22 mouse cellular contexts compared by ENCODE assay signal in the genomic region with DNA sequence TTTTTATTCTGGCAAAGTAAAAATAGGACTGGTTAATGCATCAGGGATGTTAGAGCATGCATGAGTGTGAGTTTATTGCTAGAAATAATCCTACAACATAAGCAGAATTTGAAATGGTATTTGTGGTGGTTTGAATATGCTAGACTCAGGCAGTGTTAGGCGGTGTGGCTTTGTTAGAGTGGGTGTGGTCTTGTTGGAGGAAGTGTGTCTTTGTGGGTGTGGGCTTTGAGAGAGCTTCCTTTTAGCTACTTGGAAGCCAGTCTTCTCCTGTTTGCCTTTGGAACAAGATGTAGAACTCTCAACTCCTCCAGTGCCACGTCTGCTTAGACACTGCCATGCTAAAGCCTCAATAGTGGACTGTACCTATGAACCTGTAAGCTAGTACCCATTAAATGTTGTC. TPM values are rescaled to one million over a fixed set of nuclear protein-coding genes. Genes with fewer than 3 reads are reported as not detected.
A peak's percentile ranks its signal among the peaks of the same experiment; 100 is the strongest.
DNase-seq lines count a peak whose midpoint lies in the region; ATAC-seq lines count a peak whose summit lies in the region.
"Had no signal": no experiment of that assay in that cellular context is flagged by ENCODE, and none has a peak within 500 bp of the region (broad histone marks: within the 10 kb centered on the region; RNA-seq: fewer than 3 reads in every experiment).

No protein-coding gene starts in this region.

- DNase-seq in 416B (ENCODE audit: low read depth) (peak; percentile 22), ZHBTc4 (ENCODE audit: low read depth, low spot score) (peak; percentile 62)
- DNase-seq in CD4-positive helper T cell, adult 2 months (ENCODE audit: low read depth, low spot score) = peak; percentile 39
- DNase-seq in heart, postnatal 4 days = no peak
- DNase-seq in midbrain, embryonic 14.5 days = no peak
- no peak for DNase-seq in right cerebral cortex, adult 18-20 months
- DNase-seq: adrenal gland, postnatal 25 days; cerebellum, adult 11 months; cerebellum, postnatal 10 days; embryo, embryonic 11 days; gastrocnemius, postnatal 25 days; right cerebral cortex, postnatal 25 days; thymus, postnatal 25 days had no signal

- no peaks in the 10 kb centered on the region for H3K27me3 ChIP-seq in midbrain, embryonic 14.5 days (ENCODE audit: control insufficient read depth, insufficient read depth, low read length)
- H3K27me3 ChIP-seq: CH12.LX; forebrain, embryonic 15.5 days; kidney, embryonic 15.5 days; limb, embryonic 12.5 days; liver, embryonic 12.5 days had no signal

- no peak overlapping the region for H3K4me2 ChIP-seq in midbrain, embryonic 14.5 days (ENCODE audit: low read length)
- H3K4me2 ChIP-seq: forebrain, embryonic 15.5 days; hindbrain, embryonic 14.5 days; kidney, embryonic 15.5 days; limb, embryonic 12.5 days; liver, embryonic 12.5 days had no signal

- no peak overlapping the region for H3K4me3 ChIP-seq in midbrain, embryonic 14.5 days (replicated peaks; ENCODE audit: low read depth, low read length)
- H3K4me3 ChIP-seq: forebrain, embryonic 15.5 days; heart, embryonic 10.5 days; kidney, embryonic 15.5 days; limb, embryonic 12.5 days; liver, embryonic 12.5 days had no signal

- H3K9ac ChIP-seq in midbrain, embryonic 14.5 days (replicated peaks; ENCODE audit: low read length) = no peak overlapping the region
- H3K9ac ChIP-seq: forebrain, embryonic 15.5 days; hindbrain, embryonic 14.5 days; kidney, embryonic 15.5 days; limb, embryonic 12.5 days; liver, embryonic 12.5 days had no signal

- no peaks in the 10 kb centered on the region for H3K36me3 ChIP-seq in midbrain, embryonic 14.5 days (ENCODE audit: control insufficient read depth, insufficient read depth, low read length)
- H3K36me3 ChIP-seq: forebrain, embryonic 15.5 days; kidney, embryonic 15.5 days; limb, embryonic 12.5 days; liver, embryonic 12.5 days had no signal

- H3K4me1 ChIP-seq in midbrain, embryonic 14.5 days (ENCODE audit: control insufficient read depth, insufficient read depth, low read length) = no peaks in the 10 kb centered on the region
- H3K4me1 ChIP-seq: forebrain, embryonic 15.5 days; kidney, embryonic 15.5 days; limb, embryonic 12.5 days had no signal

- no peak overlapping the region for H3K27ac ChIP-seq in midbrain, embryonic 14.5 days (replicated peaks; ENCODE audit: low read depth, low read length)
- H3K27ac ChIP-seq: forebrain, embryonic 15.5 days; heart, embryonic 10.5 days; hindbrain, embryonic 14.5 days; kidney, embryonic 15.5 days; limb, embryonic 12.5 days; liver, embryonic 12.5 days had no signal

- WGBS in midbrain, embryonic 14.5 days = 93% methylated on average over 2 of the region's 2 CpGs

- H3K9me3 ChIP-seq in midbrain, embryonic 14.5 days (ENCODE audit: control insufficient read depth, low read length) = no peaks in the 10 kb centered on the region
- H3K9me3 ChIP-seq: forebrain, embryonic 15.5 days; heart, embryonic 10.5 days; kidney, embryonic 15.5 days; limb, embryonic 12.5 days; liver, embryonic 12.5 days had no signal

- 0 out of 2 replicates have a peak, but pooled peaks have one; percentile 46 for ATAC-seq in megakaryocyte progenitor cell, adult 5-6 weeks (replicated peaks; ENCODE audit: poor library complexity)
- no peak for ATAC-seq in midbrain, embryonic 14.5 days (ENCODE audit: low FRiP score, low TSS enrichment)
- ATAC-seq: forebrain, embryonic 15.5 days; intestine, postnatal 0 days; liver, embryonic 12.5 days had no signal

RNA-seq across cellular contexts. Expression of gene Rsf1, which starts 18.9 kb away (rescaled TPM):
- total RNA-seq in megakaryocyte progenitor cell, adult 5-6 weeks (2015) = 23.8 and 24.4 TPM in 2 replicates
- total RNA-seq in megakaryocyte progenitor cell, adult 5-6 weeks (2017) = 25.5 and 42.5 TPM in 2 replicates
- 10 to 100 TPM; 18.8 to 19.6 TPM for total RNA-seq in heart, postnatal 4 days (2021)
- polyA plus RNA-seq in midbrain, embryonic 14.5 days (2014; fragmentation: Nextera tagmentation; extraction: Ambion mirVana) = 28.1 and 35.1 TPM in 2 replicates

RNA-seq across cellular contexts. Expression of gene Aamdc, which starts 19.3 kb away (rescaled TPM):
- total RNA-seq in megakaryocyte progenitor cell, adult 5-6 weeks (2015) = 15.6 and 21.5 TPM in 2 replicates
- 34.6 and 36.9 TPM in 2 replicates for total RNA-seq in megakaryocyte progenitor cell, adult 5-6 weeks (2017)
- 10 to 100 TPM; 31.4 to 31.8 TPM for total RNA-seq in heart, postnatal 4 days (2021)
- polyA plus RNA-seq in midbrain, embryonic 14.5 days (2014; fragmentation: Nextera tagmentation; extraction: Ambion mirVana) = 42.2 and 55.6 TPM in 2 replicates

Comparison
In these comparisons a context has a peak if more than half of its experiments do, and no peak if none do; other contexts are left out.
1. DNase-seq: peak in 416B (single experiment), CD4-positive helper T cell, adult 2 months (single experiment) and ZHBTc4 (single experiment); none in heart, postnatal 4 days (single experiment), midbrain, embryonic 14.5 days (single experiment) and right cerebral cortex, adult 18-20 months (single experiment).